Mouse (Mus musculus): Measurements from ENCODE around the gene H2-Oa. TPM values are rescaled to one million over a fixed set of nuclear protein-coding genes. Genes with fewer than 3 reads are reported as not detected.
"Not testable (repeated sequence)": the region's sequence is repeated elsewhere in the genome, so short reads cannot be mapped to it uniquely, and the experiment has no call there.

The H2-Oa gene
- polyA plus RNA-seq, 1 experiment: 228 TPM

DNA sequence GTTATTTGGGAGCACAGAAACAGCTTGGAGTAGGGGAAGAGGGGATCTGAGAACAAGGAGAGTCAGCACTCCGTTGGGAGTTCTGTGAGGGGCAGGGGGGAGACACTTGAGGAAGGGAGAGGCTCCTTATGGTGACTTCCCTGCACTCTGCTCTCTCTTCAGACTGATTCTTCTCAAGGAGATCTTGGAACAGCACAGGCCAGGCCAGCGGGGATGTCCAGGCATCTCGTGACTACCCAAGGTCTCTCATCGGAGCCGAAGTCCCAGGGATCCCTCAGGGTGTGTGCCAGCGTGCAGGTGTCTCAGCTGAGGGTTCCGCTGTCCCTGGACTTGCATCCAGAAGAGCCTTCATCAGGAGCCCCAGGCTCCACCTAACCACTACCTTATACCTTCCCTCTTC, 46.5 kb downstream of the H2-Oa start:
- H3K4me3 ChIP-seq (ENCODE audit: extremely low read depth, insufficient read depth, insufficient read length): no peak overlapping the region
- DNase-seq (ENCODE audit: low read depth in 1 of 2, low spot score in 2 of 2): no peak
- 85% methylated on average over 7 of the region's 7 CpGs for WGBS
- H3K27me3 ChIP-seq (ENCODE audit: control insufficient read depth, insufficient read depth, low read length): no peaks in the 10 kb centered on the region
- TF ChIP-seq CTCF (IDR thresholded peaks at IDR 0.05; ENCODE audit: extremely low read depth, insufficient read depth, insufficient read length, insufficient replicate concordance): no peak
- TF ChIP-seq POLR2A (IDR thresholded peaks at IDR 0.05; ENCODE audit: low read depth, low read length): no peak
- H3K4me1 ChIP-seq (ENCODE audit: control insufficient read depth, insufficient read depth, insufficient read length): peaks cover 11% of the 10 kb centered on the region
- H3K27ac ChIP-seq (ENCODE audit: insufficient read depth, low read length): no peak overlapping the region
- H3K36me3 ChIP-seq (ENCODE audit: control insufficient read depth, insufficient read depth, low read length): peaks cover 27% of the 10 kb centered on the region

DNA sequence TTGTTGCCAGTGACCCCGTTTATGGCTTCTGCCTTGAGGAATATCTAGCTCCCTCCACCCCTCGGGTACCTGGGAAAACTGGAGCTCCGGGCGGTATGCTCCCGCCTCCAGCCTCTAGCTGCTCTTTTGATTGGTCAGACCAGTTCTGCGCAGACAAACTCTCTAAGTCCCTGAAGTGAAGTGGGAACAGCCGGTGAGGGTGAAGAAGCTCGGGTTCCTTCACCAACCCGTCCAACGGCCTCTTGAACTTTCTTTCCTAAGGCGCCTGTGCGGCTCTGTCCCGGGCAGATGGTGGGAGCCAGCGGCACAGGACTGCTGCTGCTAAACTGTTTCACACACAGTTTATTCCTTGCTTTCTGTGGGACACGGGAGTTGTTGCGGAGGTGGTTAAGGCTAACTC, 47.3 kb downstream of the H2-Oa start:
- Histone ChIP-seq H3K4me3 (ENCODE audit: extremely low read depth, insufficient read depth, insufficient read length) (no peak overlapping the region), H3K27me3 (ENCODE audit: control insufficient read depth, insufficient read depth, low read length) (no peaks in the 10 kb centered on the region), H3K4me1 (ENCODE audit: control insufficient read depth, insufficient read depth, insufficient read length) (peaks cover 11% of the 10 kb centered on the region), H3K27ac (ENCODE audit: insufficient read depth, low read length) (no peak overlapping the region), H3K36me3 (ENCODE audit: control insufficient read depth, insufficient read depth, low read length) (peaks cover 27% of the 10 kb centered on the region)
- WGBS: 83% methylated on average over 16 of the region's 16 CpGs
- TF ChIP-seq CTCF (IDR thresholded peaks at IDR 0.05; ENCODE audit: extremely low read depth, insufficient read depth, insufficient read length, insufficient replicate concordance) (no peak), POLR2A (IDR thresholded peaks at IDR 0.05; ENCODE audit: low read depth, low read length) (no peak)
- no peak for DNase-seq (ENCODE audit: low read depth in 1 of 2, low spot score in 2 of 2)

DNA sequence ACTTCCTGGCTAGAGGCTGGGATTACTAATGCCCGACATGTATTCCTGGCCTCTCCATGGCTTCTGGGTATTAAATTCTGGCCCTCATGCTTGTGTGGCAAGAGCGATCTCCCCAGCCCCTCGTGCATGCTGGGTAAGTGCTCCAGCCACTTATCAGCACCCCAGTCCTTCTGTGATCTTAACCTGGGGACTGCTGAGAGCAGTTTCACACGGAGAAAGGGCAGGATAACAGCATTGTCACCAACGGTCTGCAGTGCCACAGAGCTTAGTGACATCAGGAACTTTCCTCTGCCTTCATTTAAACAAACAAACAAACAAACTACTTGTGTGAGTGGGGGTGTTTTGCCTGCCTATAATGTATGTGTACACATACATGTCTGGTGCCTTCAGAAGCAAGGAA, 48.1 kb downstream of the H2-Oa start:
- Histone ChIP-seq H3K36me3 (ENCODE audit: control insufficient read depth, insufficient read depth, low read length) (peaks cover 27% of the 10 kb centered on the region), H3K4me1 (ENCODE audit: control insufficient read depth, insufficient read depth, insufficient read length) (peaks cover 11% of the 10 kb centered on the region), H3K4me3 (ENCODE audit: extremely low read depth, insufficient read depth, insufficient read length) (no peak overlapping the region), H3K27ac (ENCODE audit: insufficient read depth, low read length) (no peak overlapping the region), H3K27me3 (ENCODE audit: control insufficient read depth, insufficient read depth, low read length) (no peaks in the 10 kb centered on the region)
- no peak for DNase-seq (ENCODE audit: low read depth in 1 of 2, low spot score in 2 of 2)
- TF ChIP-seq POLR2A (IDR thresholded peaks at IDR 0.05; ENCODE audit: low read depth, low read length) (no peak), CTCF (IDR thresholded peaks at IDR 0.05; ENCODE audit: extremely low read depth, insufficient read depth, insufficient read length, insufficient replicate concordance) (no peak)
- 70% methylated on average over 5 of the region's 5 CpGs for WGBS

DNA sequence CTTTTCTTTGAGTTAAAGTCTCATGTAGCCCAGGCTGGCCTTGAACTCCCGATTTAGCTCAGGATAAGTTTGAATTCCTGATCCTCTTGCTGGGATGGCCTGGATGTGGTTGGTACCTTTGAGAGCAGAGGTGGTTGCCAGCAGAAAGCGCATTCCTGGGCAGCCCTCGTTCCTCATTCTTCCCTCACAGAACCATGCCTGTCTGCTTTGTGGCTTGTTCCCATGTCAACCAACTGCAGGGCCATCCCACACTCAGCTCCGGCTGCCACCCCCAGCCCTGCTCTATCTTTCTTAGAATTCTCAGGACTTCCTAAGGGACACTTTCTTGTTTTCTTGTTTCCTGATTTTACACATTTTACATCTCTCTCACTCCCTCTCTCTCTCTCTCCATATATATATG, 49.3 kb downstream of the H2-Oa start:
- Histone ChIP-seq H3K4me3 (ENCODE audit: extremely low read depth, insufficient read depth, insufficient read length) (no peak overlapping the region), H3K27me3 (ENCODE audit: control insufficient read depth, insufficient read depth, low read length) (no peaks in the 10 kb centered on the region), H3K4me1 (ENCODE audit: control insufficient read depth, insufficient read depth, insufficient read length) (peaks cover 11% of the 10 kb centered on the region), H3K36me3 (ENCODE audit: control insufficient read depth, insufficient read depth, low read length) (peaks cover 29% of the 10 kb centered on the region), H3K27ac (ENCODE audit: insufficient read depth, low read length) (no peak overlapping the region)
- 49% methylated on average over 4 of the region's 4 CpGs for WGBS
- TF ChIP-seq POLR2A (IDR thresholded peaks at IDR 0.05; ENCODE audit: low read depth, low read length) (no peak), CTCF (IDR thresholded peaks at IDR 0.05; ENCODE audit: extremely low read depth, insufficient read depth, insufficient read length, insufficient replicate concordance) (no peak)
- DNase-seq (ENCODE audit: low read depth in 1 of 2, low spot score in 2 of 2): no peak

DNA sequence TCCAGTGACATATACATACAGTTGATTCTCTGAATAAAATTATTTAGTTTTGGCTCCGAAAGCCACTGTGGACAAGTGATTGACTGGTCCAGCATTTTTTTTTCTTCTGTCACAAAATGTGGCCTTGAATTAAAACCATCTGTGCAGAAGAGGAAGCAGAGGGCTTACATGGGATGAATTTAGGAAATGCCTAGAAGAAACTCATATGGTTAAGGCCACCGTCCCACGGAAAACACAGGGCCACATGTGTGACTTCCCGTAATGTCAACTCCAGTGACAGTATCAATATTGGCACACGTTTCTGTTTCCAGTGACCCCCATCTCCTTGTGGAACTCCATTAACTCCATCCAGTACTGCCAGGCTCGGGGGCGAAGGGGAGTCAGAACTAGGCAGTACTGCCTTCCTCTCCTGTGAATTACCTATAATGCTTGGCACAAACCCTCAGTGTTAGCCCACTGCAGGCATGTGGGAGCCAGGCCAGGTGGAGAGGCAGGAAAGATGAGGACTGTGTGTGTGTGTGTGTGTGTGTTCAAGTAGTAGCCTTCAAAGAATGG, 50.4 kb downstream of the H2-Oa start:
- Histone ChIP-seq H3K36me3 (ENCODE audit: control insufficient read depth, insufficient read depth, low read length) (peaks cover 28% of the 10 kb centered on the region), H3K27ac (ENCODE audit: insufficient read depth, low read length) (peak overlapping the region; percentile 97), H3K4me1 (ENCODE audit: control insufficient read depth, insufficient read depth, insufficient read length) (peaks cover 11% of the 10 kb centered on the region), H3K4me3 (ENCODE audit: extremely low read depth, insufficient read depth, insufficient read length) (peak overlapping the region; percentile 26; the same call in 1 of the 2 replicates), H3K27me3 (ENCODE audit: control insufficient read depth, insufficient read depth, low read length) (no peaks in the 10 kb centered on the region)
- WGBS: 27% methylated on average over 7 of the region's 7 CpGs
- no peak for TF ChIP-seq CTCF (IDR thresholded peaks at IDR 0.05; ENCODE audit: extremely low read depth, insufficient read depth, insufficient read length, insufficient replicate concordance)
- TF ChIP-seq POLR2A (IDR thresholded peaks at IDR 0.05; ENCODE audit: low read depth, low read length): no peak
- no peak for DNase-seq (ENCODE audit: low read depth in 1 of 2, low spot score in 2 of 2)

DNA sequence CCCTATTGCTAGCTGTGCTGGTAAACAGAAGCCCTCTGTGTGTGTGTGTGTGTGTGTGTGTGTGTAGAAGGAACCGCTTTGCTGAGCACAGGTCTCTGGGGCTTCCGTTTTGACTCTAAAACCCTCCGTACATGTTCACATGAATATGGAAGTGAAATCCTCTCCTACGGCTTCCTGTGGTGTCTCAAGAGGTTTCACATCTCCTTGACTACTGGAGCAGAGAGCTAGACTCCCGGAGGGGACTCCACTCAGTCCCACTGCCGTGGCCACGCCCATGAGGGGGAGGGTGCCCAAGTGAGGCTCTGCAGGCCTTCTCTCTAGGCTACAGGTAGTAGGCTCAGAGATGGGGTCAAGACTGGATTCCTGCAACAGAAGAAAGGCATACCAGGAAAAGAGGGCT, 50.9 kb downstream of the H2-Oa start, which contains the start of gene H2-DMb2:
Gene H2-DMb2 (plus strand): TSS at position 275 of the 400 bp plus-strand sequence.
- Histone ChIP-seq H3K36me3 (ENCODE audit: control insufficient read depth, insufficient read depth, low read length) (peaks cover 26% of the 10 kb centered on the region), H3K4me1 (ENCODE audit: control insufficient read depth, insufficient read depth, insufficient read length) (peaks cover 13% of the 10 kb centered on the region), H3K27me3 (ENCODE audit: control insufficient read depth, insufficient read depth, low read length) (no peaks in the 10 kb centered on the region), H3K4me3 (ENCODE audit: extremely low read depth, insufficient read depth, insufficient read length) (peak within 1 kb of the TSS; percentile 65), H3K27ac (ENCODE audit: insufficient read depth, low read length) (peak within 1 kb of the TSS; percentile 97)
- WGBS: 2% methylated on average over 7 of the region's 7 CpGs
- no peak for TF ChIP-seq CTCF (IDR thresholded peaks at IDR 0.05; ENCODE audit: extremely low read depth, insufficient read depth, insufficient read length, insufficient replicate concordance)
- no peak for TF ChIP-seq POLR2A (IDR thresholded peaks at IDR 0.05; ENCODE audit: low read depth, low read length)
- DNase-seq (ENCODE audit: low read depth in 1 of 2, low spot score in 2 of 2): peak; percentile 93 to 97

DNA sequence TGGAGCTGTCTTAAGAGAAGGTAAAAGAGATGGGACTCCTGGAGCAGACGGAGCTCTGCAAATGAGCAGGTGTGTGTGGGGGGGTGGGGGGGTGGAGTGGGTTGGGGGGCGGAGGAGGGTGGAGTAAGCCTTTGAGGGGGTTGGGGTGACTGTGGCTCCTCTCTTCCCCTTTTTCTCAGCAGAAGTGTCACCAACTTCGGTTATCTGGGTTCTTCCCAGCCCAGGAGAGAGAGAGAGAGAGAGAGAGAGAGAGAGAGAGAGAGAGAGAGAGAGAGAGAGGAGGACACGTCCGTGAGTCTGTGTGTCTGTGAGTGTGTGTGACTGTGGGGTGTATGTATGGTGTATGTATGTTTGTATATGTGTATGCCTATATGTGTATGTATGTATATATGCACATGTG, 51.3 kb downstream of the H2-Oa start:
- H3K27ac ChIP-seq (ENCODE audit: insufficient read depth, low read length): peak overlapping the region; percentile 67

DNA sequence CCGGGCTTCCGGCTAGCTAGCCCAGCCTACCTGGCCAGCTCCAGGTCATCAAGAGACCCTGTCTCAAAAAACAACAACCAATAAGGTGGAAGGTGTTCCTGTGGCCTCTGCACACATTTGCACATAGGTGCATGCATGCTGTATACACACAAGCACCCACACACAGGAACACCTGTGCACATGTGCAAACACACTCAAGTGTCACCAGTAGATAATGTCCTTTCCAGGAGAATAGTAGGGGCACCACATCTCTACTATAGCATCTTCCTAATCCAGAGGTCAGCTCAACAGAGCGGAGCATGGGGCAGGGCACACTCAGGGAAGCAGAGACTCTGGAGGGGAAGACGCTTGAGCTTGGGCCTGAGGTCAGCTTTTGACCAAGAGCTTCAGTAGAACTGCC, 52.1 kb downstream of the H2-Oa start:
- DNase-seq (ENCODE audit: low read depth in 1 of 2, low spot score in 2 of 2); H3K27me3 ChIP-seq (ENCODE audit: control insufficient read depth, insufficient read depth, low read length): not testable (repeated sequence)
- Histone ChIP-seq H3K27ac (ENCODE audit: insufficient read depth, low read length) (peak overlapping the region; percentile 67), H3K4me1 (ENCODE audit: control insufficient read depth, insufficient read depth, insufficient read length) (peaks cover 13% of the 10 kb centered on the region), H3K36me3 (ENCODE audit: control insufficient read depth, insufficient read depth, low read length) (peaks cover 19% of the 10 kb centered on the region), H3K4me3 (ENCODE audit: extremely low read depth, insufficient read depth, insufficient read length) (peak overlapping the region; percentile 65)
- WGBS: 63% methylated on average over 4 of the region's 4 CpGs

More for the DNA sequence above, 51.3 kb downstream of the H2-Oa start:
- Histone ChIP-seq H3K36me3 (ENCODE audit: control insufficient read depth, insufficient read depth, low read length) (peaks cover 24% of the 10 kb centered on the region), H3K27me3 (ENCODE audit: control insufficient read depth, insufficient read depth, low read length) (no peaks in the 10 kb centered on the region), H3K4me3 (ENCODE audit: extremely low read depth, insufficient read depth, insufficient read length) (peak overlapping the region; percentile 65), H3K4me1 (ENCODE audit: control insufficient read depth, insufficient read depth, insufficient read length) (peaks cover 13% of the 10 kb centered on the region)
- 13% methylated on average over 5 of the region's 5 CpGs for WGBS
- TF ChIP-seq CTCF (IDR thresholded peaks at IDR 0.05; ENCODE audit: extremely low read depth, insufficient read depth, insufficient read length, insufficient replicate concordance): no peak
- no peak for TF ChIP-seq POLR2A (IDR thresholded peaks at IDR 0.05; ENCODE audit: low read depth, low read length)
- peak in 1 of 2 experiments; percentile 42 for DNase-seq (ENCODE audit: low read depth in 1 of 2, low spot score in 2 of 2)
